Mouse (Mus musculus): ENCODE results near the gene 3110082I17Rik. TPM values are rescaled to one million over a fixed set of nuclear protein-coding genes. Genes with fewer than 3 reads are reported as not detected.

Gene 3110082I17Rik
- 10 to 100 TPM; 14.0 to 17.3 TPM for total RNA-seq (2021)

- peak; percentile 99 for DNase-seq (ENCODE audit: extremely low spot score in 1 of 2, low spot score in 1 of 2)
These were observed at the start of gene 3110082I17Rik for GRCm38 (mm10) chr5:139460384-139461067. 3110082I17Rik (minus strand) TSS chr5:139460527.

- no peak for DNase-seq (ENCODE audit: extremely low spot score in 1 of 2, low spot score in 1 of 2)
These were observed 45.9 kb upstream of the 3110082I17Rik start for GRCm38 (mm10) chr5:139506207-139506606.

- peak; percentile 59 to 89 for DNase-seq (ENCODE audit: extremely low spot score in 1 of 2, low spot score in 1 of 2)
These were observed 44.8 kb upstream of the 3110082I17Rik start for GRCm38 (mm10) chr5:139505073-139505606.

- DNase-seq (ENCODE audit: extremely low spot score in 1 of 2, low spot score in 1 of 2) = peak in 1 of 2 experiments; percentile 23
These were observed 42.0 kb upstream of the 3110082I17Rik start for GRCm38 (mm10) chr5:139502281-139502680.

- DNase-seq (ENCODE audit: extremely low spot score in 1 of 2, low spot score in 1 of 2) = no peak
These were observed 38.5 kb upstream of the 3110082I17Rik start for GRCm38 (mm10) chr5:139498791-139499190.

GRCm38 (mm10) chr5:139496939-139497338 is 36.6 kb upstream of the 3110082I17Rik start:
- DNase-seq (ENCODE audit: extremely low spot score in 1 of 2, low spot score in 1 of 2) = no peak

GRCm38 (mm10) chr5:139495019-139495669 is 34.8 kb upstream of the 3110082I17Rik start:
- peak; percentile 19 to 36 for DNase-seq (ENCODE audit: extremely low spot score in 1 of 2, low spot score in 1 of 2)

- no peak for DNase-seq (ENCODE audit: extremely low spot score in 1 of 2, low spot score in 1 of 2)
These were observed 33.4 kb upstream of the 3110082I17Rik start for GRCm38 (mm10) chr5:139493690-139494089.

- DNase-seq (ENCODE audit: extremely low spot score in 1 of 2, low spot score in 1 of 2) = no peak
These were observed 31.0 kb upstream of the 3110082I17Rik start for GRCm38 (mm10) chr5:139491348-139491747.

- no peak for DNase-seq (ENCODE audit: extremely low spot score in 1 of 2, low spot score in 1 of 2)
These were observed 29.8 kb upstream of the 3110082I17Rik start for GRCm38 (mm10) chr5:139490131-139490530.

GRCm38 (mm10) chr5:139484185-139484814 is 24.0 kb upstream of the 3110082I17Rik start, which contains the start of gene Zfand2a:
Zfand2a (minus strand) TSS chr5:139484549.
- peak; percentile 98 for DNase-seq (ENCODE audit: extremely low spot score in 1 of 2, low spot score in 1 of 2)

- DNase-seq (ENCODE audit: extremely low spot score in 1 of 2, low spot score in 1 of 2) = no peak
These were observed 23.0 kb upstream of the 3110082I17Rik start for GRCm38 (mm10) chr5:139483171-139483848.

GRCm38 (mm10) chr5:139480406-139480805 is 20.1 kb upstream of the 3110082I17Rik start:
- no peak for DNase-seq (ENCODE audit: extremely low spot score in 1 of 2, low spot score in 1 of 2)

- DNase-seq (ENCODE audit: extremely low spot score in 1 of 2, low spot score in 1 of 2) = no peak
These were observed 18.8 kb upstream of the 3110082I17Rik start for GRCm38 (mm10) chr5:139479088-139479487.

- DNase-seq (ENCODE audit: extremely low spot score in 1 of 2, low spot score in 1 of 2) = no peak
These were observed 14.4 kb upstream of the 3110082I17Rik start for GRCm38 (mm10) chr5:139474741-139475140.

- peak in 1 of 2 experiments; percentile 39 for DNase-seq (ENCODE audit: extremely low spot score in 1 of 2, low spot score in 1 of 2)
These were observed 7.7 kb upstream of the 3110082I17Rik start for GRCm38 (mm10) chr5:139467998-139468397.

GRCm38 (mm10) chr5:139466801-139467200 is 6.5 kb upstream of the 3110082I17Rik start:
- no peak for DNase-seq (ENCODE audit: extremely low spot score in 1 of 2, low spot score in 1 of 2)

GRCm38 (mm10) chr5:139466373-139466772 is 6.0 kb upstream of the 3110082I17Rik start:
- DNase-seq (ENCODE audit: extremely low spot score in 1 of 2, low spot score in 1 of 2) = no peak

- no peak for DNase-seq (ENCODE audit: extremely low spot score in 1 of 2, low spot score in 1 of 2)
These were observed 4.5 kb upstream of the 3110082I17Rik start for GRCm38 (mm10) chr5:139464874-139465273.

- no peak for DNase-seq (ENCODE audit: extremely low spot score in 1 of 2, low spot score in 1 of 2)
These were observed 389 bp downstream of the 3110082I17Rik start for GRCm38 (mm10) chr5:139459938-139460337.
